Mouse (Mus musculus) gastrocnemius, adult 18-20 months (tissue): ENCODE results near the gene Igfbp7. TPM values are rescaled to one million over a fixed set of nuclear protein-coding genes. Genes with fewer than 3 reads are reported as not detected.

Source experiments
- DNase-seq: peaks from one replicate; pipeline ENCODE4 v3.0.0; 2021; ENCODE audit warnings: low spot score
- total RNA-seq, 2 experiments: library from RNA; stranded (reverse); gene quantifications; 2 replicates each; pipeline ENCODE4 v1.2.3; 2021

Igfbp7 gene
- total RNA-seq, 2 experiments from 2014 or later = 63.6 to 75.9 TPM

DNA sequence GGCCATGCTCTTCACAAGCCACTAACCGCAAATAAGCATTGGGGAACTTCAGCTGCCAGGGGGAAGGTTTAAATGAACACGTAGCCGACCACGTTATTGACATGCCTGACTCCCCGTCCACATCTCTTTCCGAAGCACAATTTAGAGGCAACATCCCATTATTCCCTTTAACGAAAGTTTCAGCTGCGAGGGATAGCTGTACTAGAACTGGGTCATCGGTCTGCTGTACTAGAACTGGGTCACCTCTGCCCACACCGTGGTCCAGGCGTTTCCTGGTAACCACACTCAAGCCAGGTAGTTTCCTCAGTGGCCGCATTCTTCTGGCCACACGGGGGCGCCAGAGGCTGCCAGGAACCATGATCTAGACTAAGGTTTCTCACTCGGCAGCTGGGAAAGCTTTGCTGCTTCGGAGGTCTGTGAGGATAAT lies 53.5 kb downstream of the Igfbp7 start:
- DNase-seq = peak; percentile 80

DNA sequence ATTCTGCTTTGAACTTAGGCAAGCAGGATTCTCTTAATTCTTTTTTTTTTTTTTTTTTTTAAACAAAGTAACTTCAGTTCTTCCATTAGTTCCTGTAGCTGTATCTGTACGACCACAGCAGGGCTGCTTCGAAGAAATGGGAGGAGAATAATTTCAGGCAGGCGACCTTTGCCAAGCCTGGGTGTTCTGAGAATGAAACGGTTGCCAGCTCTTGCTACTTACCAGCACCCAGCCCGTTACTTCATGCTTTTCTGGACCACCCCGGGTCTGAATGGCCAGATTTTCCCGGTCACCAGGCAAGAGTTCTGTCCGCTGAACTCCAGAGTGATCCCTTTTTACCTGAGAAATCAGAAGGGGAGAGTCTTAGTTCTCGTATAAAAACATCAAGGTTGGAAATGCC lies 56.1 kb downstream of the Igfbp7 start:
- no peak for DNase-seq

DNA sequence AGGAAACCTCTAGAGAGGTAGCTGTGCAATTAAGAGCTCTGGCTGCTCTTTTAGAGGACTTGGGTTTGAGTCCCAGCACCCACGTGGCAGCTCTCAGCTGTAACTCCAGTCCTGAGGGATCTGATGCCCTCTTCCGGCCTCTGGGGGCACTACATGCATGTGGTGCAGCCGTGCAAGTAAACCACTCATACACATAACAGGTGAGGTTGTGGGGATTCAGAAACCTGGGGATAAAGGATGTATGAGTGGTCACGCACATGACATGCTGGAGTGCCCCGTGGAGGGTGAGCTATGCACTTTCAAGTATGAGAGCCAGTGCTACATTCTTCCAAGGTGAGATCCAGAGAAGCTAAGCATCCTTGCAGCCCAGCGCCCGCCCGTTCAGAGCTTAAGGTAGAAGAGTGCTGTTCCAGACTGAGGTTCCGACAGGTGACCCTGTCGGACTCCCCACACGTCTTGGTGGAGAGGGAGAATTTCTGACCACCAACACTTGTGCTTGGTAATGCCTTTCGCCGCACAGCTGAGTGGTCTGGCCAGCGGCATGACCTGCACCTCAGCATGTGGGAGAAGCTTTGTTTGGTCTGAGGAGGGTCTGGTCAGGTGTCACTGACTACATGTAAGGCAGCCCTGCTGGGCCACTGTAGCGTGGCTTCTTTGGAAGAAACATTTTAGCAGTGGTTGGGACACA lies 57.7 kb downstream of the Igfbp7 start:
- DNase-seq = no peak

DNA sequence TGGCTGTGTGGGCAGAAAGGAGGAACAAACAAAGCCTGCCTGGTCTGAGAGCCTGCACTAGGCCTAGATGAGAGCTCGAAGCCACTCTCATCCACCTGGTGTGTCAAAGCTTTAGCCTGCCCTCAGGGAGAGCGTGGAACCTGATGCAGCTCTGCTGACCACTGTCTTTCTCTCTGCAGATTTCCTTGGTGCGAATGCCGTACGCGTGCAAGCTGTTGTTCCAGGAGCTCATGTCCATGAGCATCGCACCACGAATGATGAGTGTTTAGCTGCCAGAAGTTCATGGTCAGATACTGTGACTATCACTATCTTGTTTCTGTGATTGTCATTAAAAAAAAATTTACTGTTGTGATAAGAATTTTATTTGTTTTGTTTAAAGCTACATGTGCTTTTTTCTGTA lies 58.9 kb downstream of the Igfbp7 start:
- DNase-seq = no peak

DNA sequence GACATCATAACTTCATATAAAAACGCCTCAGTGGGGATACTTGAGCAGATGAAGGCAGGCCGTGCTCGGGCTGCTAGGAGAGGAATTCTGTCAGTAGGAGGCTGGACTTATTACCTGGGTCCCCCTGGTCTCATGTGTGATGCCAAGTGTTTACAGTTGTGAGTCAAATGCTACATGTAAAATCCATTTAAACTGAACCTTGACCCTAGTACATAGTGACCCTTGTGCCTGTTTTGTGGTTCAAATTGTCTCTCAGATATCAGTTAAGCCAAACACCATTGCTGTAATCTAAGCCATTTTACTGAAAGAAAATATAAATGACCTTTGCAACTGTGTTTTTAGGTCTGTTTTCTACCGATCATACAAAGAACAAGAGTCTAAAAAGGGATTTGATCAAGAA lies 67.8 kb downstream of the Igfbp7 start:
- no peak for DNase-seq

DNA sequence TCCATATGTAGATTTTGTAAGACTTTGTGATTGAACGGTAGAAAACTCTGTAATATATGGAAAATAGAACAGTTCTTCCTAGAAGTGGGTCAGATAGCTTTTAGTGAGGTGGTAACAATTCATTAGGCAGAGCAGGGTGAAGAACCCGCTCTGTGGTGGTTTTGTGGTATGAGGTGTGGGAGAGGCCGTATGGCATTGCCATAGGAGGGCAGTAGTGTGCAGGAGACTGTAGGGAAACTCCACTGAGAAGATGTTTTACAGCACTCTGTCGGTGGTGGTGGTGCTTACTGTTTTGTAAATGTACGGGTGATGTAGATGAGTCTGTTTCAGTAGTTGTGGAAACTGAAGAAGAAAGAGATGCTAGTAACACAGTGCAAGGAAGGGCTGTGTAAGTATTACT lies 77.7 kb downstream of the Igfbp7 start:
- no peak for DNase-seq

DNA sequence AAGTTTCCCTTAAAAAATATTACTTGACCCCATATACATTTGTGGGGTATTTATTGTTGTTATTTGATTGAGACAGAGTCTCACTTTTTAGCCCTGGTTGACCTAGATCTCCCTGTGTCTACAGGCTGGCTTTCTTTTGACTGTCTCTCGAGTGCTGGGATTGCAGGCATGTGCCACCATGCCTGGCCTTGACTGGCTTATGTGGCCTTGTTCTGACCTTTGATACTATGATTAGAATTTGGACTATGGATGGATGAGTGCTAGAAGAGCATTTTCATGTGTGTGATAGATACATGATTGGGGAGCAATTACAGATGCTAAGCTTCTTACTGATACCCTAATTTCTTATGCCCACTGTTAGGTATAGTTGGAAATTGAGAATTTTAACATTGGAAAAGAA lies 82.9 kb downstream of the Igfbp7 start:
- DNase-seq = no peak

DNA sequence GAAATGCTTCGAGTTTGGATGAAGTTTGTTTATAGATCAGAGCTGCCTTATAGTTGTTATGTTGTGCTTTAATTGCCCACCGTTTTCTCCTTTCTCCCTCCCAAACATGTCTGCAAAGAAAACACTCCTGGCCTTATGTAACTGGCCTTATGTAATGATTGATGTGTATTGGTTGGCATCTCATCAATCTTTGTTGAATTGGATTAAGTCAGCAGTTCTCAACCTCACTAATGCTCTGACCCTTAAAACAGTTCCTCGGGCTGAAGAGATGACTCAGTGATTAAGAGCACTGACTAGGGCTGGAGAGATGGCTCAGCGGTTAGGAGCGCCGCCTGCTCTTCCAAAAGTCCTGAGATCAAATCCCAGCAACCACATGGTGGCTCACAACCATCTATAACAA lies 92.9 kb downstream of the Igfbp7 start:
- DNase-seq = no peak

DNA sequence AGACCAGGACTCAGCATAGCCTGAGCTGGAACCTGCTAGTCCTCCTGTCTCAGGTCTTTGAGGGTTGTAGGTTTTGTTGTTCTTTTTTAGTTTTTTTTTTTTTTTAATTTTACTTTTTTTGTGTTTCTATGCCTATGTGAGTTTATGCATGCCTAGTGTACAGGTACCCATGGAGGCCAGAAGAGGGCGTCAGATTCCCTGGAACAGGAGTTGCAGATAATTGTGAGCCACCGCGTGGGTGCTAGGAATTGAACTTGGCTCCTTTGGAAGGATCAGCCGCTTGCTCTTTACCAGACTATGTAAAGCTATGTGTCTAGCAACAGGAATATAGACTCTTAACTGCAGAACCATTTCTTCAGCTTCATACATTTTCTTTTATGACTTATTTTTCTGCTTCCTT lies 93.6 kb downstream of the Igfbp7 start:
- no peak for DNase-seq

DNA sequence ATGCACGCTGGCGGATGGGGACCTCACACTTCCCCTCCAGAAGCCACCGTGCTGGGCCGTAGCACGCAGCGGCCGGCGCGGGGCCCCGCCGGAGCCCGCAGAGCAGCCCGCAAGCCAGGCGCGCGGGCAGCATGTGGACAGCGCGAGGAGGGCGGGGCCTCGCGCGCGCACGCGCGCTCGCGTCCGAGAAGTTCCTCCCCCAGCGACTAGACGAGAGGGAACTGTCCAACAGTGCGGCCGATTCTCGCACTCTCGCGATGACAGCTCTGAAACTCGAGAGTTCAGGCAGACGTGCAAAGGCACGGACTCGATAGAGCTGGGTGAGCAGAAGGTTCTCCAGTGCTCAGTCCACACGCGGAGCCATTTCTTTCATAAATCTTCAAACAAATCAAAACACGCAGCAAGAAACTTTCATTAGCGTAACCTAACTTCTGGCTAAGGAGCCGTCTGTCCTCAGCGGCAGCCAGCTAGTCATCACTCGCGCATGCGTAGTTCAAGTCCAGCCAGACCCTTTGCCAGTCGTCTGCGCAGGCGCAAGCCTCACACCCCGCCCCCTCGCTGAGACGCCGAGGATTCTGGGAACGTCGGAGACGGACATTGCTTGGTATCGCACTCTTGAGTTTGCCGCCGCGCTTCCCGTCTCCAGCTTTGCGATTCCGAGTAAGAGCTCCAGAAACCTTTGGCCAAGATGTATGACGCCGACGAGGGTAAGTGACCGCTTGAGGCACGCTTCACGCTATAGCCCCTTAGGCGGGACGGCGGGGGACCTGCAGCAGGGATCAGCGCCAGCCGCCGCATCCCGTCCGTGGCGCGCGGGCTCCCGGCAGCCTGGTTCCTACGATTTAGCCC lies 97.7 kb downstream of the Igfbp7 start, which contains the start of the genes Noa1 and Polr2b:
Gene Noa1, minus strand, starts transcription at position 161 of the 849 bp plus-strand sequence.
Gene Polr2b, plus strand, starts transcription at position 224 of the 849 bp plus-strand sequence.
- DNase-seq = peak; percentile 99

DNA sequence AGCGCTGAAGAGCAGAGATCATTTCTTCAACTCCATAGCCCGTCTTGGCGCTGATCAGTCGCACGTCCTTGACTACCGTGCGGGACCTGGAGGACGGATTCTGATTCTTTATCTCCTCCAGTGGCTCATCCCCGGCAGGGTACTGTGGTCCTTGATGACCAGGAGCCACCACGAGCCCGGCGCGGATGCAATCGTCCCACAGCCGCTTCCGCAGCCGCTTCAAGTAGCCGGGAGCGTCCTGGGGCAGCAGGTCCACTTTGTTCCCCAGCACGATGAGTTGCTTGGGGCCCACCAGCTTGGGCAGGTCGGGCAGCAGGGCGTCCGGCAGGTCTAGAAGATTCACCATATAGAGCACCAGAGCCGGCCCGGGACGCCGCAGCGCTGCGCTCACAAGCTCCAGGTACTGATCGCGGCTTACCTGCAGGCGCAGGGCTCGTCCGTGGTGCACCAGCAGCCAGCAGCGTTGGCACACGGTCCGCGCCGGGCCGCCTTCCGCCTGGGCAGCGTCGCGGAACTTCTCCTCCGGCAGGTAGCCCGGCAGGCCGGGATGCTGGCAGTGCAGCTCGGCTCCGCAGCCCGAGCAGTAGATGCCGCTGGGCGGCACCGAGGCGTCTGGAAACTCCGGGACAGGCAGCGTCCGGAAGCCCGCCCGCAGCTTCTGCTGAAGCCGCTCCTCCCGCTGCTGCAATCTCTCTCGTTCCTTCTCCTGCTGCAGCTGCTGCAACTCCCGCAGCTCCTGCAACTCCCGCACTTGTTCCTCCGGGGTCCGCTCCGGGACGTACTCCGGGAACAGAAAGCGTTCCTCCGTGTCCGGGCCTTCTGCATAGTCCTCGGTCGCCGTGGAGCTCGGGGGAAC lies 98.6 kb downstream of the Igfbp7 start:
- peak; percentile 2 for DNase-seq

DNA sequence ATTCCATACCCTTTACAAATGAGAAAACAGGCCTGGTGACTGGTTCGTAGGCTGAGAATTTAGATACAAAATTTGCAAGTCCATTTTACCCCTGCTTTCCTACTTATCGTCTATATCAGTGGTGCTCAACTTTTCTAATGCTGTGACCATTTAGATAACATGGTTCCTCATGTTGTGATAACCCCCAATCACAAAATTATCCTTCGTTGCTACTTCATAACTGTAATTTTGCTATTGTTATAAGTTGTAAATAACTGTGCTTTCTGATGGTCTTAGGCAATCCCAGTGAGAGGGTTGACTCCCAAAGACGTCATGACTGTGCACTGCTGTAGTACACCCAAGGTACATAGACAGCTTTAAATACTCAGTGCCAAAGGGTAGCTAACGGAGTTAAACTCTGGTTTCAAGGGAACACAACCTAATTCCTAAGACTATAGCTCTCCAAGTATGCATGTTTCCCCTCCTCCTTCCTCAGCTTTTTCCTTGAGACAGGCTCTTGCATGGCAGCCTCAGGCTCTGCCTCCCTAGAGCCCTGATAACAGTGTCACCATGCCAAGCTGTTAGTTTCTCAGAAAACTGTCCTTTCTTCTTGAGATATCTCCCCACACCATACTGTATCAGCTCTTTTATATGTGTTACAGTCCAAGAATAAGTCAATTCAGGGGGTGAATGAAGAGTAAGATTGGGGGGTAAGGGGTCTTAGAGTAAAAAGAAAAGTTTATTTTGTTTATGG lies 99.9 kb downstream of the Igfbp7 start:
- no peak for DNase-seq

DNA sequence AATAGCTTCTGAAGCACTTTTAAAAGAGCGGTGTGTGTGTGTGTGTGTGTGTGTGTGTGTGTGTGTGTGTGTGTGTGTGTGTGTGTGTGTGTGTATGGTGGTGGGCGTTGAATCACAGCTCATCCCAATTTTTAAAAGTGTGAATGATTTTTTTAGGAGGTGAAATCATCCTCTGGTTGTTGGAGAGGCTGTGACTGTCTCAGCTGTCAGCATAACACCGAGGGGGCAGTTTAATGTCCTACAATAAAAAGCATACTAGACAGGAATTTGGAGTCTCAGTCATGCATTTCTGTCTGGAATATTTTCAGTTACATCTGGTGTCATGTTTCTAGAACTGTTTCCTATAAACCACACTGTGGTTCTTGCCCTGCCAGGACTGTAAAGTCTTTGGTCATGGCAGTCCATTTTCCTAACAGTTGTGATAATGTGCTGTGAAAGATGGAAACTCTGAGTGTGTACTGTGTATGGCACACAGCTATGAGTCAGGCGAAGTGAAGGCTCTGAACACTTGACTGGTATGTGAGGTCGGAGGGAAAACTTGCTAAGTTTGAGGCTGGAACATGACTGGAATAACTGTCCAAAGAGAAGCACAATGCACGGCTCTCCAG lies 106.4 kb downstream of the Igfbp7 start:
- DNase-seq = no peak

DNA sequence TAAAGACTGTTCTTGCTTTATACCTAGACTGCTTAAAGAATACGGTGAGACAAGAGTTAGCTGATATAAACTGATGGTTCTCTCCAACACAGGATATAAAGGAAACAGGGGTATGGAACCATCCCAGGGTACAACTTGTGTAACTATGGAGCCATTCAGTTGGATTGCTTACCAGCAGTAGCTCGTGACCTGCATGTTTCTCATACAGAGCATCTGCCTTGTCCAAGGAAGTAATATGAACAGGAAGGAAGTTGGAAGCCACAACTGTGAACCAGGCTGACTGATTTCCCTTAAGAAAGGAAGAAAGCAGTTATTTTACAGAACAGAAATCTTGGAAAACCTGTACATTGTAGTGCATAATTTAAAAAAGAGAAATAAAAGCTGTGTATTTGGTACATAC lies 108.4 kb downstream of the Igfbp7 start:
- DNase-seq = no peak

Other genes starting within 250 kb of the Igfbp7 start
- gene Spink2, start 196.6 kb downstream of the Igfbp7 start, total RNA-seq = not detected
- gene Rest, start 142.6 kb downstream of the Igfbp7 start, total RNA-seq = 10 to 100 TPM in 1 of 2 experiments, 1 to 10 TPM in 1; 9.5 to 10.4 TPM
- 10 to 100 TPM; 15.3 to 15.9 TPM for gene Noa1, start 98.0 kb downstream of the Igfbp7 start, total RNA-seq
- gene Polr2b, start 97.9 kb downstream of the Igfbp7 start, total RNA-seq = 10 to 100 TPM; 24.6 to 27.7 TPM